In the genomic region with DNA sequence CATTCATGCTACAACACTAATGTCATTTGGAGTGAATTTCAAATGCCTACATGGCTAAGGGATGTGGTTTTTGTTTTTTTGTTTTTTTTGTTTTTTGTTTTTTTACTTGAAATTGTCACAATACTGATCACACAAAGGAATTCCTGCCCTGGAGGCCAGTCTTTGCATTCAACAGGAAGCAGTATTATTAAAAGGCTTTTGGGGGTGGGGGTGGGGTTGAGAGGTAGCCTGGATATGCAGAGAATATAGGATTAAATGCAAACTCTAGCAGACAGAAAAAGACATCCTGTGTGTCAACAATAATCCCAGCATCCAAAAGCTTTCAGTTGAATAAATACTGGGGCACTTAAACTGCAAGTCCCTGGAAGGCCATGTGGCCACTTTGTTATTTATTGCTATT, we compare ENCODE assay signal across 12 mouse cellular contexts.
"Had no signal": no experiment of that assay in that cellular context is flagged by ENCODE, and none has a peak within 500 bp of the region (broad histone marks: within the 10 kb centered on the region; RNA-seq: fewer than 3 reads in every experiment).

No protein-coding gene starts in this region.

- H3K4me1 ChIP-seq: limb, embryonic 13.5 days had no signal

- H3K27me3 ChIP-seq: limb, embryonic 13.5 days had no signal

- DNase-seq: kidney, adult 11 months; kidney, adult 9 months; kidney, postnatal 36 days; lung, adult 18-20 months; right cerebral cortex, postnatal 4 days; spleen, adult 18-20 months; thymus, adult 18-20 months; thymus, postnatal 14 days had no signal

- H3K27ac ChIP-seq: kidney, postnatal 0 days; layer of hippocampus, adult 2 months; limb, embryonic 13.5 days; liver, embryonic 14.5 days had no signal

- H3K9ac ChIP-seq: limb, embryonic 13.5 days; liver, embryonic 14.5 days had no signal

- H3K9me3 ChIP-seq: limb, embryonic 13.5 days had no signal

- H3K4me3 ChIP-seq: layer of hippocampus, adult 2 months; limb, embryonic 13.5 days had no signal

- H3K36me3 ChIP-seq: limb, embryonic 13.5 days had no signal

- H3K4me2 ChIP-seq: limb, embryonic 13.5 days had no signal
